Mouse (Mus musculus): ENCODE results near the gene 4921536K21Rik.

DNA sequence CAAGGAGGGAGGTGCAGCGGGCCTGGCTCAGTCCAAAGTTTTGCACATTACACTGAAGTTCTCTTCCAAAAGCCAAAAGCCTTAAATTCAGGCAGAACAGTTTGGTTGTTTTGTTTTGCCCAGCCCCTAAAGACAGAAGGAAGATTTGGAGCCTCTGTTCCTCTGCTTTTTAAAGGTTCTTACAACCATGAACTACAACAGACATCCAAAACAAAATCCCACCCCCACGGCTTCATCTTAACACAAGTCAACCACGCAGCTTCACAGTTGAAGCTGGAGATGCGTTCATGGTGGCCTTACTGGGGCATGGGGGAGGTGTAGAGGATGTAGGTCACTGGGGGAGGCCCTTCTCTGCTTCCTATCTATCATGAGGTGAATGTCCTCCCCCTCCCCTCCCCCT, 43.0 kb downstream of the 4921536K21Rik start:
- TF ChIP-seq TCF12 (IDR thresholded peaks at IDR 0.05; ENCODE audit: low read depth, low read length) (no peak), CTCF (conservative IDR thresholded peaks at IDR 0.05 in 1 of 2, IDR thresholded peaks at IDR 0.05 in 1 of 2; ENCODE audit: low read depth in 2 of 2, low read length in 2 of 2) (no peak), USF1 (IDR thresholded peaks at IDR 0.05; ENCODE audit: low read depth, low read length) (no peak), POLR2A (IDR thresholded peaks at IDR 0.05; ENCODE audit: low read depth, low read length) (no peak), EP300 (IDR thresholded peaks at IDR 0.05; ENCODE audit: low read length) (no peak), CHD1 (IDR thresholded peaks at IDR 0.05; ENCODE audit: low read depth, low read length) (no peak), GABPA (IDR thresholded peaks at IDR 0.05; ENCODE audit: insufficient replicate concordance, low read depth, low read length) (no peak)

Data from CH12.LX (cell line).